Mouse (Mus musculus) cerebellum, adult 2 months (tissue): ENCODE data around the gene Ccdc88c.

Experiments used
- CTCF ChIP-seq: fragments of 200-500 bp; IDR thresholded peaks from 2 replicates; pipeline ENCODE4 v1.5.1; 2011; ENCODE audit warnings: low read depth, mild to moderate bottlenecking, control low read depth, low read length, moderate library complexity, borderline replicate concordance; ENCODE audit not compliant: insufficient read depth
- POLR2A ChIP-seq: fragments of 200-500 bp; IDR thresholded peaks from 2 replicates; pipeline ENCODE4 v1.6.1; 2011; ENCODE audit warnings: low read length, control low read depth, borderline replicate concordance; ENCODE audit not compliant: insufficient read depth

- TF ChIP-seq POLR2A (no peak), CTCF (no peak)
These were observed 120.4 kb downstream of the Ccdc88c start for GRCm38 (mm10) chr12:100908298-100909034.
